Mouse (Mus musculus) thymus, postnatal 36 days (tissue): ENCODE results near the gene Zcchc10.
A peak's percentile ranks its signal among the peaks of the same experiment; 100 is the strongest.
"Not testable (repeated sequence)": the region's sequence is repeated elsewhere in the genome, so short reads cannot be mapped to it uniquely, and the experiment has no call there.

Experiments used
- DNase-seq, 2 experiments: peaks; one replicate each; pipeline ENCODE4 v3.0.0; 2022; ENCODE audit warnings: mixed read lengths in 2 of 2

Zcchc10 gene

GRCm38 (mm10) chr11:53324512-53324968, at the start of gene Zcchc10:
Zcchc10 (plus strand) TSS chr11:53324679.
- DNase-seq = peak; percentile 81 to 84

GRCm38 (mm10) chr11:53275358-53275757, 49.1 kb upstream of the Zcchc10 start:
- DNase-seq = no peak

- DNase-seq = no peak
Measured at GRCm38 (mm10) chr11:53278411-53278810, 46.1 kb upstream of the Zcchc10 start.

- no peak for DNase-seq
Measured at GRCm38 (mm10) chr11:53285885-53286284, 38.6 kb upstream of the Zcchc10 start.

- not testable (repeated sequence) for DNase-seq
Measured at GRCm38 (mm10) chr11:53290187-53290586, 34.3 kb upstream of the Zcchc10 start.

- no peak for DNase-seq
Measured at GRCm38 (mm10) chr11:53290871-53291270, 33.6 kb upstream of the Zcchc10 start.

GRCm38 (mm10) chr11:53294441-53294840, 30.0 kb upstream of the Zcchc10 start:
- DNase-seq = no peak

GRCm38 (mm10) chr11:53296880-53297279, 27.6 kb upstream of the Zcchc10 start:
- DNase-seq = no peak

GRCm38 (mm10) chr11:53297947-53298860, 26.3 kb upstream of the Zcchc10 start:
- DNase-seq = no peak

GRCm38 (mm10) chr11:53299551-53300329, 24.7 kb upstream of the Zcchc10 start:
- DNase-seq = peak; percentile 62 to 71

- peak; percentile 96 to 99 for DNase-seq
Measured at GRCm38 (mm10) chr11:53300330-53301166, 23.9 kb upstream of the Zcchc10 start, which contains the start of gene Hspa4. Hspa4 (minus strand) TSS chr11:53300457.

- DNase-seq = peak in 1 of 2 experiments; percentile 8
Measured at GRCm38 (mm10) chr11:53301167-53301515, 23.3 kb upstream of the Zcchc10 start.

- DNase-seq = no peak
Measured at GRCm38 (mm10) chr11:53304044-53304840, 20.2 kb upstream of the Zcchc10 start.

GRCm38 (mm10) chr11:53306965-53307364, 17.5 kb upstream of the Zcchc10 start:
- no peak for DNase-seq

- no peak for DNase-seq
Measured at GRCm38 (mm10) chr11:53307558-53308065, 16.9 kb upstream of the Zcchc10 start.

GRCm38 (mm10) chr11:53308251-53308864, 16.1 kb upstream of the Zcchc10 start:
- DNase-seq = no peak

GRCm38 (mm10) chr11:53308884-53309310, 15.6 kb upstream of the Zcchc10 start:
- no peak for DNase-seq

GRCm38 (mm10) chr11:53311385-53311784, 13.1 kb upstream of the Zcchc10 start:
- DNase-seq = no peak

GRCm38 (mm10) chr11:53312823-53313222, 11.7 kb upstream of the Zcchc10 start:
- DNase-seq = not testable (repeated sequence)

GRCm38 (mm10) chr11:53314770-53315173, 9.7 kb upstream of the Zcchc10 start:
- DNase-seq = no peak

GRCm38 (mm10) chr11:53316996-53317395, 7.5 kb upstream of the Zcchc10 start:
- DNase-seq = no peak
